Mouse (Mus musculus): ENCODE measurements at regions not wholly inside any gene's neighbourhood (a gene's known extent, or its start where the extent isn't known, plus 50 kb on each side); places are given as distances from the start of the nearest gene placed in this dataset.

GRCm38 (mm10) chr5:91678727-91679126 lies 161.3 kb downstream of the Parm1 start:
- no peak for TF ChIP-seq EP300 (IDR thresholded peaks at IDR 0.05; ENCODE audit: low read depth)
- TF ChIP-seq CTCF (IDR thresholded peaks at IDR 0.05; ENCODE audit: low read depth) = no peak
- Histone ChIP-seq H3K4me2 (ENCODE audit: low read depth) (no peak overlapping the region), H3K9me3 (ENCODE audit: control insufficient read depth, low read length) (no peaks in the 10 kb centered on the region), H3K9ac (replicated peaks) (no peak overlapping the region), H3K27ac (no peak overlapping the region), H3K27me3 (ENCODE audit: control insufficient read depth, insufficient read depth, low read length) (no peaks in the 10 kb centered on the region), H3K4me1 (replicated peaks; ENCODE audit: control insufficient read depth in 2 of 2, insufficient read depth in 2 of 2, low read length in 1 of 2) (no peaks in the 10 kb centered on the region), H3K36me3 (replicated peaks; ENCODE audit: control insufficient read depth, insufficient read depth, low read depth) (no peaks in the 10 kb centered on the region), H3K4me3 (ENCODE audit: insufficient read depth in 1 of 2, low read depth in 2 of 2, low read length in 2 of 2) (no peak overlapping the region)
- WGBS (ENCODE audit: insufficient replicate concordance) = 61% methylated on average over 6 of the region's 6 CpGs
- no peak for DNase-seq (ENCODE audit: low read depth in 3 of 3, low spot score in 3 of 3)
- no peak for ATAC-seq (ENCODE audit: insufficient read depth)
